Mouse (Mus musculus): ENCODE results near the gene Tsx. TPM values are rescaled to one million over a fixed set of nuclear protein-coding genes. Genes with fewer than 3 reads are reported as not detected.

Gene Tsx
- total RNA-seq, 2 experiments from 2014 or later: 0.45 TPM; not detected in 1

DNA sequence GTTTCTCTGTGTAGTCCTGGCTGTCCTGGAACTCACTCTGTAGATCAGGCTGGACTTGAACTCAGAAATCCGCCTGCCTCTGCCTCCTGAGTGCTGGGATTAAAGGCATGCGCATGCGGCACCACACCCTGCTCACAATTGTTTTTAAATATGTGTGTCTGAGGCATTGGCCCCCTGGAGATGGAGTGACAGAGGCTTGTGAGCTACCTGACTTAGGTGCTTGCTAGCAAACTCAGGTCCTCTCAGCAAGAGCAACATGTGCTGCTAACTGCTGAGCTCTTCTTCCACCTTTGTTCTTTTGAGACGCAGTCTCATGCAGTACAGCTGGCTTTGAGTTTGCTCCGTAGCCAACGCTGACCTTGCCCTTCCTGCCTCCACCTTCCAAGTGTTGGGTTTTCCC is 38.5 kb downstream of the Tsx start:
- intact Hi-C loops (cut with DNase I): no loop called here
- DNase-seq (ENCODE audit: extremely low spot score in 1 of 2, low spot score in 2 of 2): no peak

- intact Hi-C loops (cut with DNase I): no loop called here
- DNase-seq (ENCODE audit: extremely low spot score in 1 of 2, low spot score in 2 of 2): no peak
These were observed 45.8 kb downstream of the Tsx start for GRCm38 (mm10) chrX:103460056-103460455.

- DNase-seq (ENCODE audit: extremely low spot score in 1 of 2, low spot score in 2 of 2): no peak
- intact Hi-C loops (cut with DNase I): no loop called here
These were observed 54.7 kb downstream of the Tsx start for GRCm38 (mm10) chrX:103468998-103469397.

GRCm38 (mm10) chrX:103472346-103472745 is 58.1 kb downstream of the Tsx start:
- intact Hi-C loops (cut with DNase I): no loop called here
- no peak for DNase-seq (ENCODE audit: extremely low spot score in 1 of 2, low spot score in 2 of 2)

Other genes starting within 250 kb of the Tsx start
- gene Nap1l2, start 227.8 kb upstream of the Tsx start, total RNA-seq (2021): 10 to 100 TPM; 80.0 to 82.2 TPM
- not detected for gene Cdx4, start 93.1 kb upstream of the Tsx start, total RNA-seq (2021)
- gene Chic1, start 58.0 kb upstream of the Tsx start, total RNA-seq (2021): 1 to 10 TPM; 8.3 TPM
- not detected for gene Gm26992, start 7.5 kb downstream of the Tsx start, total RNA-seq (2021)
- not detected for gene Zcchc13, start 216.1 kb downstream of the Tsx start, total RNA-seq (2021)